Mouse (Mus musculus) left cerebral cortex, postnatal 36 days (tissue): ENCODE results near the gene Nudcd3. TPM values are rescaled to one million over a fixed set of nuclear protein-coding genes. Genes with fewer than 3 reads are reported as not detected.

Source experiments
- DNase-seq, 2 experiments: peaks; one replicate each; pipeline ENCODE4 v3.0.0; 2021 to 2022; ENCODE audit warnings: low spot score in 2 of 2, mixed read lengths in 1 of 2
- intact Hi-C: fragments of 180-260 bp; cut with DNase I; formaldehyde crosslinking; loops from one replicate; pipeline ENCODE4 v1.15.1; 2025
- total RNA-seq, 2 experiments: library from RNA; stranded (reverse); gene quantifications; 2 replicates each; pipeline ENCODE4 v1.2.3; 2021

Gene Nudcd3
- 100 to 1,000 TPM; 120 to 133 TPM for total RNA-seq

DNA sequence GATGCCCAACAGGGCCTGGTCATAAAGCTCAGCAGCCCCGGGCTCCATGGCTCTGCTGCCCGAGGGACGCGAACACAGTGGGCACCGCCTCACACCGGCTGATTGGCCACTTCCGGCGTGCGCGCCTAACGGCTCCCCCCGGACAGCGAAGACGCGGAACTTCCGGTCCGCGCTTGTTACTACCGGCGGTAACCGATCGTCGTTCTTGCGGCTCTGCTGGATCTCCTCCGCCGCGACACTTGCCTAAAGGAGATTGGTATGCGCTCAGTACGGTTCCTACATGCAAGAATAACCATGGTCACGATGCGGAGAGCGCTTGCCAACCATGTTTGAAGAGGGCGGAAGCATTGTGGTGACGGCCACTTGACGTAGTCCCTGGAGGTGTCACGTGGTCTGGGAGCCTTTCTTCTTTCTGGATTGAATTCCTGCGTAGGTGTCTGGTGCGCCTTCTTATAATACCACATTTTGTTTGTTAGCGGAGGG is at the start of gene Nudcd3:
Gene Nudcd3 (minus strand): TSS at position 329 of the 483 bp plus-strand sequence.
- intact Hi-C loops, result loop anchor here (5.0 kb wide), 1 partner anchor 67 kb away; the partner anchor contains the start of gene Ddx56
- peak; percentile 92 for DNase-seq

DNA sequence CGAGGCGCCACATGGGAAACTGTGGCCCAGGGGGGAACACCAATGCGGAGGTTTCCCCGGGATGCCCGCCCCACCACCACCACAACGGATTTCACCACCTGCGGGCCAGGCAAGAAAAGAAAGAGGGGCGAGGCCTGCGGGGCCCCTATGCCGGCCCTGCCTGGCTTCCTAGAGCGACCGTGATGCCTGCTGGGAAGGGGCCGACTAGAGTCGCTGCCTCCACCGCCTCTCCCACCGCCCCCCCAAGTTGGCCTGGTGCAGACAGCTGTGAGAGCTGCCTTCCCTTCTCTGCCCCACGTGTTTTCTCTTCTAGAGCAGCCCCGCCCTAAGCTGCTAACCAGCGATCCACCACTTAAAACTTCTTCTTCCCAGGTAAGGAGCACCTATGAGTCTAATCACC is 44.5 kb upstream of the Nudcd3 start:
- intact Hi-C loops, result no loop called here
- DNase-seq, result no peak

DNA sequence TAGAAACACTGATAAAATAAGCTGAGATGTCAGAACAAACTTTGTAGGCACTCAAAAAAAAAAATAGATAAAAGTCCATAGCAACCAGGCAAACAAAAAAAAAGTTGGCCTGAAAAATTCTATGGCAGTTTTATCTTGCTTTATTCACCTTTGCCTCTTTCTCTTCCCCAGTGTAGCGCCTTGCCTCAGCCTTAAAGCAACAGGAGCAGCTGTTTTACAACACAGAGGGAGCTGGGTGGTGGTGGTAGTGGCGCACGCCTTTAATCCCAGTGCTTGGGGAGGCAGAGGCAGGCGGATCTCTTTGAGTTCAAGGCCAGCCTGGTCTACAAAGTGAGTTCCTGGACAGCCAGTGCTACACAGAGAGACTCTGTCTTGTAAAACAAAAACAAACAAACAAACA is 32.8 kb upstream of the Nudcd3 start:
- DNase-seq, result no peak
- intact Hi-C loops, result no loop called here

DNA sequence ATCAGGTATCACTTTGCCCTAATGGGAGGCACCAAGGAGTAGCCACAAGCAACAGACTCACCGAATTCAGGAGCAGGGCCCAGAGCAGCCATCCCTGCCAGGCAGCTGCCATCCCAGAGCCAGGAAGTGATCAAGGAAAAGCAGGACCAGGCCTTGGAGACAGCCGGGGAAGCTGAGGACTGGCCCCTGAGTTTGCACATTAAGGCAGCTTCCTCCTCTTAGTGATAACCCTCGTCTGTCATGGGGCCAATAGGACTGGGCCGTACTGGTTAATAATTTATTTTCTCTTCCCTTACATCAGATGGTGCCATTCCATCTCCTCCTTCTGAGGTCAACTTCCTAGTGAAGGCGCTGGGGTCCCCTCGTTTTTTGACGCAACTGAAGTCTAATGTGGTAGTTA is 29.8 kb upstream of the Nudcd3 start, which contains the start of gene Npc1l1:
Gene Npc1l1 (minus strand): TSS at position 132 of the 400 bp plus-strand sequence.
- no peak for DNase-seq
- intact Hi-C loops, result no loop called here

DNA sequence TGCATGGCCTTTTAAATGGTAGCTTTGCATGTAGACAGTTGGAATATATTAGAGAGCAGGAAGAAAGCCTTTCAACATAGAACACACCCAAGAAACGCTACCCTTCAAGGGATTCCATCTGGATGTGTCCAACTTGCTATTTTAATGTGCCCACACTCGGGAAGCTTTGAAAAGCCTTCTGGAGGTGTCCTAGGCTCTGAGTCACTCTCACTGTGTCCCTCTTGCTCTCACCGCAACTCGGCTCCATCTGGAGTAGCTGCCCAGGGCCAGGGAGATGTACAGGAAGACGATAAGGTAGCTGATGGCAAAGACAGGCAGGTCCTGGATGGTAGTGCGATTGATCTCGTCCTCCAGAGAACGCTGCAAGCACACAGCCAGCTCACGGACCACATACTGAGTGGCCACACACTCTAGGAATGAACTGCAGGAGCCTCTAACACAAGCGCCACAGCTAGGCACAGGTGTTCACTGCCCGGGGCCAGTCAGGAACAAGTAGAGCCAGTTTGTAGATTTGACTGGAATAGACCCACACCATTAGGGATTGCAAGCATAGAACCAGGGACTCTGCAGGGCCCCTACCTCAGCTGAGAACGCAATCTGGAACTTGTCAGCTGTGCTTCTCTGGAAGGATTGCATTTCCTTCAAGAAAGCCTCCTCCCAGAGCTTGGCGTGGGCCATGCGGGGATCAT is 24.5 kb upstream of the Nudcd3 start:
- intact Hi-C loops, result no loop called here
- peak; percentile 58 to 64 for DNase-seq

DNA sequence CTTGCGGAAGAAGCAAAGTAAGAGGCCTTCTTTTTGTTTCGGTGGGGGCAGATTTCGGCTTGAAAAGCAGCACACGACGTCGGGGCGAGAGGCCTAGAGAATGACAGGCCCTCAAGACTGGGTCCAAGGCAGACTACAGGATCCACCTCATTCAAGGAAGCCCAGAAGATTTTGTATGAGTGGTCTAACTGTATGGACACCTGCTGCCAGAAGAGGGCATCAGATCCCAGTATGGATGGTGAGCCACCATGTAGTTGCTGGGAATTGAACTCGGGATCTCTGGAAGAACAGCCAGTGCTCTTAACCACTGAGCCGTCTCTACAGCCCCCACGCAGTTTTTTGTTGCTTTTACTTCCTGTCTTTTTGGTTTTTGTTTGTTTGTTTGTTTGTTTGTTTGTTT is 22.0 kb upstream of the Nudcd3 start:
- intact Hi-C loops, result no loop called here

DNA sequence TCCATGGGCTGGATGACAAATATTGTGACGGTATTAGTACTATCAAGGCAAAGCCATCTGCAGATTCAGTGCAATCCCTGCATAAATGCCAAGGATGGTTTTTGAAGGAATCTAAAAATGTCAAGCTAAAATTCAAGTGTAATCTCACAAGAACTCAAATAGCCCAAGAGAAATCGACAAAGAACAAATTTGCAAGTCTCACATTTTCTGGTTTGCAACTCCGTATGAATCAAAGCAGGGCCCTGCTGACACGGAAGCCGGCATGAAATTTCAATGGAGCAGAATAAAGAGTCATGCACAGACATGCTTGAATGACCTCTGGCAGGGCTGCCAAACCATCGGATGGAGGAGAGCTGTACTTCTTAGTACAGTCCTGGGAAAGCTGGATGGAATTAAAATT is 19.8 kb upstream of the Nudcd3 start:
- no peak for DNase-seq
- intact Hi-C loops, result no loop called here

More for the DNA sequence above, 22.0 kb upstream of the Nudcd3 start:
- DNase-seq, result no peak

DNA sequence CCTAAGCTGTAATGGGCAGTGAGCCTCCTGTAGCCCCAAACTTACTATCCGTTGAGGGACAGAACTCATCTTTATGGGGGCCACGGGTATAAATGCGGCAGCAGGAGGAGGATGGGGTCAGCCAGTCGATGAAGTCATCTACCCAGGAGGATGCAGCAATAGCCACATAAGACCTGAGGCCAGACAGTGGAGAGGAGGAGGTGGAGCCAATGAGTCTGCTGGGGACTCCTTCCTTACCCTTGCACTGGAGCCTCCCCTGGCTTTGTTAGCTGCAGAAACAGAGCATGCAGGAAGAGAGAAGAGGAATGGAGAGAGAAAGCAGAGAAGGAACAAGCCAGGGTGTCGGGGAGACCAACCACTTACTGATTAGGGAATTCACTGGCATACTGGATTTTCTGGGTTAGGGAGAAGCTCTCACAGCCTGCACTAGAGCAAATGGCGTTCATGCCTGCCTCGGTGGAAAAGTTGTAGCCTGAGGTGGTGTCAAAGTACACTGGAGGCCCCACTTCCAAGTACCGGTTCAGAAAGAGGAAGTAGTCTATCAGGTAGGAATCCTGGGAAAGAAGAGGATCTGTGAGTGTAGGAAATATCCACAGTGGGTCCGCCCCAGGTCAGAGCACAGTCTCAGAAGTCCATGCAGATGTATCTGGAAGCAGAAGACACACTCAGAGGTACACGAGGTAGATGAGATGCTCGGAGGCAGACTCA is 18.1 kb upstream of the Nudcd3 start:
- DNase-seq, result no peak
- intact Hi-C loops, result no loop called here

DNA sequence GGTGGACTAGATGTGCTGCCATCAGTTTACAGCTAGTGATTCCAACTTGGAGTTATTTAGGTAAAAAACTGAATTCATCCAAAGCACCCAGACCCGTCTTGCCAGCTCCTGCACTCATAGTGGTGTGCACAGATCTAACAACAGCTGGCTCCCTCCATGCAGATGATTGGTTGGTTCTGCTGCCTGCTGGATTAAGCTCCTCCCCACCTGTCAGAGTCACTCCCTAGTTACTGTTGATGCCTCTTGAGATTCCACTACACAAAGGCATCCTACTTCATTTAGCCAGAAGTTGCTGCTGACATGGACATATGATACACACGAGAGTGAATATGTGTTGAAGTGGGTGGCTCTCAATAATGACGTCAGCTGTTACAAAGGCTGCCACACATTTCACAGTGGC is 16.6 kb upstream of the Nudcd3 start:
- DNase-seq, result no peak
- intact Hi-C loops, result no loop called here

DNA sequence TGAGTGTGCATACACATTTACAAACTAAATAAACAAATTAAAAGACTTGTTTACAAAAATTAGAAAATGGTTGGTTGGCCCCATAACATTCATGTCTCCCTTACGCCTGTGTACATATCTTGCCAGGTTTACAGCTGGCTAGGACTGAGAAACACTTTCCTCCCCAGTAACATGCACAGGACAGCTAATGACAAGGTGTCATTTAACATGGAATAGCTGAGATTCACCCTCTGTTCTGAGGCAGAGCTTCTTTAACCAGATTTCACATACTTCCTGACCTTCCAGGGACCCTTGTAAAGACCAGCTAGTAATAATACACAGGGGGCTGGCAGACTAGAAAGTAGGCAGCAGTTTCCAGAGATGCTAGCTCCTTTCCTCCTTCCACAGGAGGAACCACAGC is 7.9 kb upstream of the Nudcd3 start:
- DNase-seq, result no peak
- intact Hi-C loops, result no loop called here

DNA sequence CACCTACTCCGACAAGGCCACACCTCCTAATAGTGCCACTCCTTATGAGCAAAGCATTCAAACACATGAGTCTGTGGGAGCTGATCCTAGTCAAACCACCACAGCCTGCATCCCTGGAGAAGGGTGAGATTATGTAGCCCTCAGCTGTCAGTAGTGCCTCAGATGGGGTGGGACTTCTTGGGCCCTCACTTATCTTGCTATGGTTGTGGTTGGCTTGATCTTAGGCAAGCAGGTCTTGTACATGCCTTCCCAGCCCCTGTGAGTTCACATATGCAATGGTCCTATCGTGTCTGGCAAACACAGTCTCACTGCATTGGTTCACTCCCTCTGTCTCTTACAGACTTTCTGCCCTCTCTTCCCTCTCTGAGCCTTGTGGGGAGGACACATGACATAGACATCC is 6.9 kb upstream of the Nudcd3 start:
- intact Hi-C loops, result no loop called here
- DNase-seq, result no peak

DNA sequence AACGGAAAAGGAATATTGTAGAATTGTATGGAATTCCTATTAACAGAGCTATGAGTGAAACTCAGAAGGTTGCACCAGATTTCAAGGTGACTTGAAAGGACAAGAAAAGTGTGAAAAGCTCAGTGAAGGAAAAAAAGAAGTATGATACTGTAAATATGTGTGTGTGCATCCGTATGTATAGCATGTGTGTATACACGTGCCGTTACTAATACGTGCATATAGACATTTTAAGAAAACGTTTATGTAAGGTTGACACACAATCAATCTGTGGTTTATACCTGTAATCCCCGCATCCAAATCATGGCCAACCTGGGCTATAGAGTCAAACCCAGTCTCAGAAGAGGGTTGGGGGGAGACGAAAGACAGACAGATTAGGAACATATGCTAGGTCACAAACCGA is 355 bp upstream of the Nudcd3 start:
- no peak for DNase-seq
- intact Hi-C loops, result loop anchor here (5.0 kb wide), 1 partner anchor 67 kb away; the partner anchor contains the start of gene Ddx56

DNA sequence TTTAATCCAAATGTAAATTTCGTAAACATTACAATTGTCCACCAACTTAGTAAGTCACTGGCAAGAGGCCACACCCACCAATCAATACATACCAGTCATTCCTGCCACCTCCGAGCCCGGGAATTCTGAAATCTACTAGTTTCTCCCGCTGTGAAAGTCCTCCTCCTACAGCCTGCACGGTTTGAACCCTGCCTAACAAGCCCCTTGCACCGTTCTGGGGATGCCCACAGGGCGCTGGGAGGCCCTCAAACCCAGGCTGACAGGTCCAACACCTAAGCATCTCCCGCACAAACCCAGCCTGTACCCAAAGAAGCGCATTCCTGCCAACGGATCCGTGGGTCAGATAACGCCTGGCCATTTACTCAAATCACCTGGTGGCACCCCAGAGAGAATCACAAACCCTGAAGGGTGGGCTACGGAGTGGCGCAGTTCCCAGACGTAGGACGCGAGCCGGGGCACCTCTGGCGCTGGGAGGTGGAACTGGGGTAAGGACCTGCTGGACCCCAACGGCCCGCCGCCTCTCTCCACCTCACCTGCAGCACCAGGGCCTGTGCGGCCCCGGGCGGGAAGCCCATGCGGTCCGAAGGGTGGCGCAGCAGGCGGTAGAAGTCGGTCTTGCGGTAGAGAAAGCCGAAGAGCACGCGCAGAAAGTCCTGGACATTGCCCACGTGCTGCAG is 667 bp downstream of the Nudcd3 start, which contains the start of gene A730071L15Rik:
Gene A730071L15Rik (plus strand): TSS at position 620 of the 677 bp plus-strand sequence.
- intact Hi-C loops, result loop anchor here (5.0 kb wide), 1 partner anchor 68 kb away; the partner anchor contains the start of gene Ddx56
- no peak for DNase-seq

DNA sequence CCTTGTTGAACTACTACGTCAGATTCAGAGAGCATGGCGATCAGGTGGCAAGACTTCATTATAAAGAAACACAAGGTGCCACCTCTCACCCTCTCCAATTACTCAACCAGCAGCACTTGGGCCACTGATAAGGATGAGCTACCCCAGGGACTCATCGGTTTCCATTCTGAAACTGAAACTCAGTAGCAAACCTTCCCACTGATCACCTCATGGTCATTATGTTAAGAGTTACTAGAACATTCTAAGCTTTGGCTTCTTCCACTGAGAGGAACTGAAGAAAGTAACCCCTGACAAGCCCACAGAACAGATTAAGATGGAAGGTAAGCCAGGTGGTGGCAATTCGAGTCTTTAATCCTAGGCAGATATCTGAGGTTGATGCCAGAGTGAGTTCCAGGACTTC is 1.8 kb downstream of the Nudcd3 start:
- intact Hi-C loops, result no loop called here
- no peak for DNase-seq

DNA sequence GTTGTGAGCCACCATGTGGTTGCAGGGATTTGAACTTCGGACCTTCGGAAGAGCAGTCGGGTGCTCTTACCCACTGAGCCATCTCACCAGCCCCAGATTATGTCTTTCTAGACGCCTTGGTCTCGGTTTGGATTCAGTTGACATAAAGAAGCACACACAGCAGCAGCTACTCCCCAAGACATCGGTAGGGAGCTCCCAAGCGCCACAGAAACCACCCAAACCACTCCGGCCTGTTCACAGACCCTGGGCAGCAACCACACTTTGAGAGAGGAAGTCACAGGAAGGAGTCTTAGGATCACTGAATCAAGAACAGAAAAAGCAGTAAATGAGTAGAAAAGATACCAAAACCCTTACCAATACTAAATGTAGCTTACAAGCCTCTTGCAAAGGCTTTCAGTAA is 3.4 kb downstream of the Nudcd3 start:
- no peak for DNase-seq
- intact Hi-C loops, result no loop called here

DNA sequence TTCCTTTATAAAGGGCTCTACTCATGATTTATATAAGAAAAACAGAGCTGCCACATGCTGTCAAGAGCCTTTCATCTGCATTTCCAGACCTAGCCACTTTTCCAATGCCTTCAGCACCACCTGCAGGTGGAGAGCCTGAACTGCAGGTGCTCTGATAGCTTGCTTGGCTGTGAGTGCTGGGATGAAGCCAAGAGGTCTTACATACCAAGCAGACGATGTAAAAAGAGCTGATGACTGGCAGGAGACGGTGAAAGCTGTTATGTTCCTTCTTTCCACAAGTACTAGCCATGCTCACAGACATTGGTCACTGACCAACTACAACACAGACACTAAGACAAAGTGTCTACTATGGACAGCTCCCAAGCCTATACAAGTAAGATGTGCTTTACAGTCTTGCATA is 12.3 kb downstream of the Nudcd3 start:
- DNase-seq, result peak; percentile 90 to 94
- intact Hi-C loops, result loop anchor here (2.0 kb wide), 1 partner anchor 191 kb away; no protein-coding TSS in a partner anchor

DNA sequence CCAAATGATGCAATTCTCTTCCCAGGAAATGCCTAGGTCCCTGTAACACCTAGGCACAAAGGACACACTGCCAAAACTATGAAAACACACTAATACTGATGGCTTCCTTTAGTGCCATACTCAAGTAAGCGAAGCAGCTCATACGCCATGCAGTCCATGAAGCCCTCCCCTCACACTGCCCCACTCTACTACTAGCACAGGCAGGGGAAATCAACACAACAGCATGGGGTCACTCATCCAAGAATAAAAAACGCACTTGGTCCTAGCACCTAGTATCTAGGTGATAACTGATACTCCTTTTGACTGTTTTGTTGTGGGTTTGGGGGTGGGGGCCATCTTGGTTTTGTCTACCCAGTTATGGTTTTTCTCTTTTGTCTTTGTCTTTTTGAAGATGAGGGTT is 12.8 kb downstream of the Nudcd3 start:
- intact Hi-C loops, result loop anchor here (2.0 kb wide), 1 partner anchor 191 kb away; no protein-coding TSS in a partner anchor
- DNase-seq, result no peak

DNA sequence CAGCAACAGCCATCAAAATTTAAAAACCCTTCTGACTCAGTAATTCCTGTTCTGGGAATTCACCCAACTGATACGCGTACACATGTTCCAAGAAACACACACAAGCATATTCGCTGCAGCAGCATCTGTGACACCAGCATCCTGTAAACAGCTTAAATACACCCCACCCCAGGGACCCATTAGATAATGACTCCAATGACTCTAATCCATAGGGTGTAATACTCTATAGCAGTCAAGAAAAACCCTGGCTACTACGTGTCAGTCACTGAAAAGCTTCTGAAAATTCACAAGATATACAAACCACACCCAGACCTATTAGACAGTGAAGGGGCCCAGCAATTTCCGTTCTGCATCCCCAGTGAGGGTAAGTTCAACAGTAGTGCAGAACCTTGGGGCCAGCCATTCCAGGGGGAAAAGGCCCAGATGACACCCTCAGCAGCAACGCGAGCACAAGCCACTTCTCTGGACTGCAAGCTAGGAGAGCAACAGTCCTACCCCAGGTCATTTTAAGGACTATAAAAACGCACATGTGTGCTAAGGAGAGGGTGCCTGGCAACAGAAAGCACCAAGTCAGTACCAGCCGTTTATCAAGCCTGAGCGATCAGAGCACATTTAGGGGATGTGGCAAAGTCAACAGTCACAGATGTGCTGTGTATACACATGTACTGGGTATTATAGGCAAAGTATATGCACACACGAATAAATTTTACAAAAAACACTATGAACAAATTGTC is 15.8 kb downstream of the Nudcd3 start:
- intact Hi-C loops, result no loop called here
- no peak for DNase-seq

DNA sequence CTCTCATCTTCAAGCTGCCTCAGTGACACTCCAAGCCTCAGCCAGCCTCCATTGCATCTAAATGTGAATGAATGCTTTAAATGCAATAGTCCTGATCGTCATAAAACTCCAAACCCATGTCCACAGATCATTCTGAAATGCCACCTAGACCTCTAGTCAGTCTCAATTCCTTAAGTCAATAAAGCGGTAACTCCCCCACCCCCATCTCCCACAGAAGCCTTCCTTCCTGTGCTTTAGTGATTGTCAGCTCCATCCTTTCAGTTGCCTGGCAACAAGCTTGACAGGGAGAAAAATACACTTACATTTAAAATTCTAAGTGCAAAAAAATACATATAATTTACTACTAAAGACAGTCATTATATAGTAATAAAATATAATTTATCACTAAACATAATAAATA is 17.0 kb downstream of the Nudcd3 start:
- intact Hi-C loops, result no loop called here
- DNase-seq, result no peak
